Mouse (Mus musculus) spleen, adult 2 months (tissue): ENCODE data around the gene Nav2.

ENCODE experiments used
- CTCF ChIP-seq: fragments of 200-500 bp; IDR thresholded peaks from 2 replicates; pipeline ENCODE4 v1.5.1; 2011; ENCODE audit warnings: mild to moderate bottlenecking, inconsistent platforms; ENCODE audit not compliant: insufficient read depth, insufficient read length, insufficient replicate concordance; ENCODE audit errors: extremely low read depth
- POLR2A ChIP-seq: fragments of 200-500 bp; IDR thresholded peaks from 2 replicates; pipeline ENCODE4 v1.6.1; 2011; ENCODE audit warnings: low read depth, low read length, inconsistent platforms

- TF ChIP-seq CTCF: no peak
- TF ChIP-seq POLR2A: no peak
Measured at GRCm38 (mm10) chr7:48861796-48862195, 46.7 kb upstream of the Nav2 start.
